17 mouse cellular contexts compared by ENCODE assay signal in the genomic region with DNA sequence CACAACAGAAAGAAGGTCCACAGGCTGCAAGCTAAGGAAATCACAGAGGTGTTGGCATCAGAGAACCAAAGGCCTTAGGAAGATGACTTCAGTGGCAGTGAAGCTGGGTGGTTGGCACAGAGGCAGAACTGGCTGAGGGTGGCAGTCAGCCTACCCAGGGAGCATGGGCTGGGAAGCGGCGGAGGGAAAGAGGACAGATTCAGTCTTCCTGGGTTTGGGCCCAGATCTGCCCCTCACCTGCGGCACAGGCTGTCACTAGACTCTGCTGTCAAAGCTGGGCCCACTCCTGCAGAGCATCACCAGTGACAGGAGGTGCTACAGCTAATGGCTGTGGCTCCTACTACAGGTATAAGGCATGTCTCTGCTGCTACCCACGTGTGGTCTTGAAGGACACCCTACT.
DNase-seq lines count a peak whose midpoint lies in the region; ATAC-seq lines count a peak whose summit lies in the region.
"Had no signal": no experiment of that assay in that cellular context is flagged by ENCODE, and none has a peak within 500 bp of the region (broad histone marks: within the 10 kb centered on the region; RNA-seq: fewer than 3 reads in every experiment).

No protein-coding gene starts in this region.

- H3K4me2 ChIP-seq in hindbrain, embryonic 14.5 days (replicated peaks) = no peak overlapping the region
- H3K4me2 ChIP-seq in midbrain, embryonic 16.5 days (ENCODE audit: low read length) = no peak overlapping the region
- H3K4me2 ChIP-seq: embryonic facial prominence, embryonic 15.5 days; heart, embryonic 13.5 days; intestine, embryonic 15.5 days had no signal

- 91% methylated on average over 4 of the region's 4 CpGs for WGBS in hindbrain, embryonic 10.5 days
- WGBS in hindbrain, embryonic 14.5 days = 93% methylated on average over 4 of the region's 4 CpGs
- WGBS in midbrain, embryonic 10.5 days = 94% methylated on average over 4 of the region's 4 CpGs
- 95% methylated on average over 4 of the region's 4 CpGs for WGBS in midbrain, embryonic 16.5 days

- no peak overlapping the region for H3K9ac ChIP-seq in hindbrain, embryonic 14.5 days
- no peak overlapping the region for H3K9ac ChIP-seq in midbrain, embryonic 16.5 days (ENCODE audit: low read depth, low read length)
- H3K9ac ChIP-seq: heart, embryonic 13.5 days; intestine, embryonic 15.5 days had no signal

- ATAC-seq in hindbrain, embryonic 14.5 days (ENCODE audit: low FRiP score) = no peak
- no peak for ATAC-seq in midbrain, embryonic 16.5 days
- ATAC-seq: intestine, embryonic 15.5 days had no signal

- DNase-seq in cerebellum, postnatal 14 days = peak; percentile 42 to 50
- DNase-seq in cerebellum, adult 8-10 months = no peak
- DNase-seq in hindbrain, embryonic 10.5 days (ENCODE audit: low spot score) = no peak
- DNase-seq in hindbrain, embryonic 14.5 days (ENCODE audit: low spot score) = no peak
- DNase-seq in midbrain, embryonic 10.5 days (ENCODE audit: low spot score) = no peak
- DNase-seq in kidney, postnatal 14 days = no peak
- DNase-seq: adrenal gland, postnatal 10 days; cerebellum, adult 11 months; cerebellum, adult 9-11 months; embryo, embryonic 11 days; gastrocnemius, postnatal 25 days; heart, postnatal 4 days had no signal

- H3K36me3 ChIP-seq in hindbrain, embryonic 10.5 days = no peaks in the 10 kb centered on the region
- no peaks in the 10 kb centered on the region for H3K36me3 ChIP-seq in hindbrain, embryonic 14.5 days (replicated peaks; ENCODE audit: control insufficient read depth, insufficient read depth)
- H3K36me3 ChIP-seq in midbrain, embryonic 10.5 days = no peaks in the 10 kb centered on the region
- no peaks in the 10 kb centered on the region for H3K36me3 ChIP-seq in midbrain, embryonic 16.5 days (ENCODE audit: control insufficient read depth, insufficient read depth, low read length)
- H3K36me3 ChIP-seq: embryonic facial prominence, embryonic 15.5 days; heart, embryonic 13.5 days; intestine, embryonic 15.5 days had no signal

- 0 out of 2 replicates have a peak overlapping the region, but pooled peaks have one; percentile 60 for H3K27ac ChIP-seq in hindbrain, embryonic 10.5 days
- no peak overlapping the region for H3K27ac ChIP-seq in hindbrain, embryonic 14.5 days
- peak overlapping the region; percentile 57; the same call in 1 of the 2 replicates for H3K27ac ChIP-seq in midbrain, embryonic 10.5 days (replicated peaks)
- H3K27ac ChIP-seq in midbrain, embryonic 16.5 days (ENCODE audit: low read length) = no peak overlapping the region
- H3K27ac ChIP-seq: embryonic facial prominence, embryonic 15.5 days; intestine, embryonic 15.5 days had no signal

- peaks cover 62% of the 10 kb centered on the region for H3K4me1 ChIP-seq in hindbrain, embryonic 10.5 days (replicated peaks)
- H3K4me1 ChIP-seq in hindbrain, embryonic 14.5 days (replicated peaks; ENCODE audit: control insufficient read depth, insufficient read depth, low read length) = peaks cover 46% of the 10 kb centered on the region
- peaks cover 43% of the 10 kb centered on the region for H3K4me1 ChIP-seq in midbrain, embryonic 10.5 days
- H3K4me1 ChIP-seq in midbrain, embryonic 16.5 days (ENCODE audit: control insufficient read depth, insufficient read depth, low read length) = peaks cover 32% of the 10 kb centered on the region

- H3K9me3 ChIP-seq in hindbrain, embryonic 10.5 days = no peaks in the 10 kb centered on the region
- no peaks in the 10 kb centered on the region for H3K9me3 ChIP-seq in hindbrain, embryonic 14.5 days (ENCODE audit: control insufficient read depth, low read length)
- H3K9me3 ChIP-seq in midbrain, embryonic 10.5 days (replicated peaks) = no peaks in the 10 kb centered on the region
- no peaks in the 10 kb centered on the region for H3K9me3 ChIP-seq in midbrain, embryonic 16.5 days (replicated peaks; ENCODE audit: control insufficient read depth, low read length, poor library complexity, severe bottlenecking)
- H3K9me3 ChIP-seq: embryonic facial prominence, embryonic 15.5 days; heart, embryonic 13.5 days; intestine, embryonic 15.5 days had no signal

- no peak overlapping the region for H3K4me3 ChIP-seq in hindbrain, embryonic 10.5 days
- H3K4me3 ChIP-seq in hindbrain, embryonic 14.5 days (replicated peaks; ENCODE audit: low read length) = no peak overlapping the region
- H3K4me3 ChIP-seq in midbrain, embryonic 10.5 days = no peak overlapping the region
- no peak overlapping the region for H3K4me3 ChIP-seq in midbrain, embryonic 16.5 days (ENCODE audit: low read depth, low read length)
- H3K4me3 ChIP-seq: embryonic facial prominence, embryonic 15.5 days; erythroblast, embryonic 14.5 days; heart, embryonic 13.5 days; intestine, embryonic 15.5 days had no signal

- no peaks in the 10 kb centered on the region for H3K27me3 ChIP-seq in hindbrain, embryonic 10.5 days (ENCODE audit: insufficient read depth, poor library complexity, severe bottlenecking)
- H3K27me3 ChIP-seq in hindbrain, embryonic 14.5 days (ENCODE audit: control insufficient read depth, insufficient read depth, low read length) = no peaks in the 10 kb centered on the region
- H3K27me3 ChIP-seq in midbrain, embryonic 10.5 days (ENCODE audit: low read depth, poor library complexity, severe bottlenecking) = no peaks in the 10 kb centered on the region
- H3K27me3 ChIP-seq in midbrain, embryonic 16.5 days (ENCODE audit: control insufficient read depth, insufficient read depth, low read depth, low read length) = no peaks in the 10 kb centered on the region
- H3K27me3 ChIP-seq: embryonic facial prominence, embryonic 15.5 days; heart, embryonic 13.5 days; intestine, embryonic 15.5 days had no signal

Comparison
In these comparisons a context has a peak if more than half of its experiments do, and no peak if none do; other contexts are left out.
1. DNase-seq: peak in cerebellum, postnatal 14 days (2 of 2); none in cerebellum, adult 8-10 months (single experiment), hindbrain, embryonic 10.5 days (single experiment), hindbrain, embryonic 14.5 days (single experiment), midbrain, embryonic 10.5 days (single experiment) and kidney, postnatal 14 days (single experiment).
2. H3K27ac ChIP-seq: peak in hindbrain, embryonic 10.5 days (single experiment) and midbrain, embryonic 10.5 days (single experiment); none in hindbrain, embryonic 14.5 days (single experiment) and midbrain, embryonic 16.5 days (single experiment).